Mouse (Mus musculus) forebrain, embryonic 10.5 days (tissue): Measurements from ENCODE around the gene Elfn2. TPM values are rescaled to one million over a fixed set of nuclear protein-coding genes. Genes with fewer than 3 reads are reported as not detected.
A peak's percentile ranks its signal among the peaks of the same experiment; 100 is the strongest.

ENCODE experiments used
- DNase-seq: peaks from one replicate; pipeline ENCODE4 v3.0.0-alpha.2; 2017; ENCODE audit warnings: low spot score; ENCODE audit errors: extremely low spot score
- H3K27ac ChIP-seq: fragments of 300-500 bp; sonication (generic); 2 replicates; pipeline ENCODE4 v1.5.1; 2016; ENCODE audit warnings: mild to moderate bottlenecking
- H3K27me3 ChIP-seq: fragments of 300-500 bp; sonication (generic); 2 replicates; pipeline ENCODE4 v1.6.1; 2016; ENCODE audit warnings: mild to moderate bottlenecking; ENCODE audit not compliant: poor library complexity, severe bottlenecking
- H3K36me3 ChIP-seq: fragments of 300-500 bp; sonication (generic); replicated peaks from 2 replicates; pipeline ENCODE4 v1.6.1; 2016; ENCODE audit warnings: mild to moderate bottlenecking, moderate library complexity
- H3K4me1 ChIP-seq: fragments of 300-500 bp; sonication (generic); 2 replicates; pipeline ENCODE4 v1.6.1; 2016
- H3K4me3 ChIP-seq: fragments of 300-500 bp; sonication (generic); 2 replicates; pipeline ENCODE4 v1.5.1; 2016; ENCODE audit warnings: mild to moderate bottlenecking, moderate library complexity
- H3K9me3 ChIP-seq: fragments of 300-500 bp; sonication (generic); 2 replicates; pipeline ENCODE4 v1.6.1; 2016; ENCODE audit warnings: mild to moderate bottlenecking, moderate library complexity
- WGBS: fragments of 180-500 bp; shearing (Covaris S2); methylation state at CpG from one replicate; pipeline ENCODE4 v1.1.7; 2016; 5-methylcytosine and 5-hydroxymethylcytosine counted together
- polyA plus RNA-seq: library from polyadenylated mRNA; unstranded; fragments of >200 nt; fragmentation: Nextera tagmentation; extraction: Ambion mirVana; gene quantifications from 2 replicates; pipeline ENCODE4 v1.2.1, GENCODE M21; 2016

Elfn2 gene
- polyA plus RNA-seq, 1 experiment from 2014 or later: 0.15 TPM

GRCm38 (mm10) chr15:78623426-78623825, 95.1 kb downstream of the Elfn2 start:
- H3K27me3 ChIP-seq: peaks cover 24% of the 10 kb centered on the region
- 12% methylated on average over 5 of the region's 5 CpGs for WGBS
- no peak overlapping the region for H3K27ac ChIP-seq
- no peaks in the 10 kb centered on the region for H3K9me3 ChIP-seq
- DNase-seq: peak; percentile 67
- H3K4me3 ChIP-seq: no peak overlapping the region
- no peaks in the 10 kb centered on the region for H3K36me3 ChIP-seq
- 0 out of 2 replicates have a peak, but pooled peaks cover 3% of the 10 kb centered on the region for H3K4me1 ChIP-seq

Other genes starting within 250 kb of the Elfn2 start
- not detected in 2 replicates for gene Il2rb, start 223.5 kb downstream of the Elfn2 start, polyA plus RNA-seq
- gene C1qtnf6, start 187.4 kb downstream of the Elfn2 start, polyA plus RNA-seq: 8.4 and 8.8 TPM in 2 replicates
- 0.09 TPM in 1 of 2 replicates, not detected in the other for gene Sstr3, start 174.1 kb downstream of the Elfn2 start, polyA plus RNA-seq
- 3.1 and 6.1 TPM in 2 replicates for gene Rac2, start 146.0 kb downstream of the Elfn2 start, polyA plus RNA-seq
- 4.5 TPM in 2 replicates for gene Cyth4, start 121.7 kb downstream of the Elfn2 start, polyA plus RNA-seq
- 71.1 and 83.6 TPM in 2 replicates for gene Mfng, start 54.7 kb upstream of the Elfn2 start, polyA plus RNA-seq
- gene Card10, start 84.3 kb upstream of the Elfn2 start, polyA plus RNA-seq: 2.4 and 2.6 TPM in 2 replicates
- gene Cdc42ep1, start 123.9 kb upstream of the Elfn2 start, polyA plus RNA-seq: 12.6 and 12.7 TPM in 2 replicates
- gene Lgals2, start 136.8 kb upstream of the Elfn2 start, polyA plus RNA-seq: not detected in 2 replicates
- gene Gga1, start 158.4 kb upstream of the Elfn2 start, polyA plus RNA-seq: 46.8 and 52.6 TPM in 2 replicates
- 0.23 and 0.35 TPM in 2 replicates for gene Gm49510, start 180.9 kb upstream of the Elfn2 start, polyA plus RNA-seq
- 21.0 and 21.5 TPM in 2 replicates for gene Sh3bp1, start 181.0 kb upstream of the Elfn2 start, polyA plus RNA-seq
- gene Pdxp, start 195.1 kb upstream of the Elfn2 start, polyA plus RNA-seq: 26.1 and 26.9 TPM in 2 replicates
- 200 and 217 TPM in 2 replicates for gene Lgals1, start 208.0 kb upstream of the Elfn2 start, polyA plus RNA-seq
- gene Nol12, start 216.2 kb upstream of the Elfn2 start, polyA plus RNA-seq: 63.6 and 69.9 TPM in 2 replicates
- gene Triobp, start 229.0 kb upstream of the Elfn2 start, polyA plus RNA-seq: 39.7 and 41.6 TPM in 2 replicates